Mouse (Mus musculus) neural tube, embryonic 11.5 days (tissue): ENCODE data around the gene Pex26. TPM values are rescaled to one million over a fixed set of nuclear protein-coding genes. Genes with fewer than 3 reads are reported as not detected.

ENCODE experiments used
- ATAC-seq: fragments of 200-750 bp; cut with Nextera tagmentation; 2 replicates; pipeline ENCODE4 v1.8.0; 2017; ENCODE audit warnings: moderate number of reproducible peaks, mild to moderate bottlenecking, moderate TSS enrichment, moderate library complexity; ENCODE audit not compliant: insufficient read depth, low FRiP score, low TSS enrichment
- DNase-seq: peaks from one replicate; pipeline ENCODE4 v3.0.0-alpha.2; 2015; ENCODE audit warnings: low spot score
- H3K27ac ChIP-seq: fragments of 300-500 bp; sonication (generic); 2 replicates; pipeline ENCODE4 v1.5.1; 2014; ENCODE audit warnings: low read depth, mild to moderate bottlenecking, low read length
- H3K27me3 ChIP-seq: fragments of 300-500 bp; sonication (generic); 2 replicates; pipeline ENCODE4 v1.6.1; 2014; ENCODE audit warnings: mild to moderate bottlenecking, low read length, mixed read lengths; ENCODE audit not compliant: control insufficient read depth, insufficient read depth
- H3K36me3 ChIP-seq: fragments of 300-500 bp; sonication (generic); 2 replicates; pipeline ENCODE4 v1.6.1; 2014; ENCODE audit warnings: mild to moderate bottlenecking, low read length, moderate library complexity, mixed read lengths; ENCODE audit not compliant: control insufficient read depth, insufficient read depth
- H3K4me1 ChIP-seq: fragments of 300-500 bp; sonication (generic); 2 replicates; pipeline ENCODE4 v1.6.1; 2014; ENCODE audit warnings: low read length, mixed read lengths; ENCODE audit not compliant: control insufficient read depth, insufficient read depth
- H3K4me2 ChIP-seq: fragments of 300-500 bp; sonication (generic); 2 replicates; pipeline ENCODE4 v1.6.1; 2014; ENCODE audit warnings: low read depth, mild to moderate bottlenecking, moderate library complexity
- H3K4me3 ChIP-seq: fragments of 300-500 bp; sonication (generic); 2 replicates; pipeline ENCODE4 v1.5.1; 2014; ENCODE audit warnings: low read depth, low read length
- H3K9ac ChIP-seq: fragments of 300-500 bp; sonication (generic); 2 replicates; pipeline ENCODE4 v1.6.1; 2014; ENCODE audit warnings: mild to moderate bottlenecking, low read length
- H3K9me3 ChIP-seq: fragments of 300-500 bp; sonication (generic); 2 replicates; pipeline ENCODE4 v1.6.1; 2016; ENCODE audit warnings: low read length; ENCODE audit not compliant: control insufficient read depth
- WGBS: fragments of 180-500 bp; shearing (Covaris S2); extraction: QIAGEN DNeasy Blood & Tissue Kit; methylation state at CpG from one replicate; pipeline ENCODE4 v1.1.7; 2014; 5-methylcytosine and 5-hydroxymethylcytosine counted together
- polyA plus RNA-seq: library from polyadenylated mRNA; unstranded; fragments of >200 nt; fragmentation: Nextera tagmentation; extraction: Ambion mirVana; gene quantifications from 2 replicates; pipeline ENCODE4 v1.2.1, GENCODE M21; 2014

Pex26 gene
- polyA plus RNA-seq, 1 experiment from 2014 or later = 7.1 TPM

DNA sequence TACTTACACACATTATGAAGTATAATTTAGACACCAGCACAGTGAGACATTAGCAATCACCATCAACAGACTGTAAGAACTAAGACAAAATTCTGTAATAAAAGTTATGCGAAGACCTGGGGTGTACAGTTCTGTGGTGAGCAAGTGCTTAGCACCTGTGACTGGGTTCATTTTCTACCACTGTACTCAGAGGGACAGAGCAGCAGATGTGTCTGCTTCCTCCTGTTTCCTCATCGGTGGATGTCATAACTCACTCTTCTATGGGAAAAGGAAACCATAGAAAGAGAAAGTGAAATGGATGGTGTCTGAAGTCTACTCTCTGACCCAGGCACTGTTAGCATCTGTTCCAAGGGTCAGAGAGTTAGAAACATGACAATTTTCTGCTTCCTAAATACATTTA lies 43.3 kb downstream of the Pex26 start:
- Histone ChIP-seq H3K27me3 (no peaks in the 10 kb centered on the region), H3K4me3 (no peak overlapping the region), H3K9me3 (no peaks in the 10 kb centered on the region), H3K4me2 (no peak overlapping the region), H3K36me3 (no peaks in the 10 kb centered on the region), H3K4me1 (no peaks in the 10 kb centered on the region), H3K9ac (no peak overlapping the region), H3K27ac (no peak overlapping the region)
- no peak for DNase-seq
- WGBS = 86% methylated on average over 2 of the region's 2 CpGs
- ATAC-seq = no peak

DNA sequence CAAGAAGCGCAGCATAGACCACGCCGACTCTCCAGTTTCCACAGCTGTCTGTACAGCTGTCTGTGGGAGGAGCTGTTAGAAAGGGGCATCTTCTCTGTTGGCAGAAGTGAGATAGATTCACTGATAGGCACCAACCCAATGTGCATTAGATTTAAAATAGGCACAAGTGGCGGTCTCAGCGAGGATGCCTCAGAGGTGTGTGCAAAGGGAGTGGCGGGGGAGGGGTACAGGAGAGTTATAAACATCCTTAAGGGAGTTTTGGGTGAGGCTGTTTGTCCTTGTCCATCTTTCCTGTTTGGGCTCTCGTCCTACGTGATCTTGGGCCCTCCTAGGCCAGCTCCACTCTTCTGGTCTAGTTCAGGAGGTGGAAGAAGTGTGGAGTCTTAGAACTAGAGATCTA lies 45.0 kb downstream of the Pex26 start:
- no peak overlapping the region for H3K27ac ChIP-seq
- no peak overlapping the region for H3K4me2 ChIP-seq
- no peaks in the 10 kb centered on the region for H3K9me3 ChIP-seq
- H3K9ac ChIP-seq = no peak overlapping the region
- H3K4me3 ChIP-seq = no peak overlapping the region
- no peaks in the 10 kb centered on the region for H3K36me3 ChIP-seq
- ATAC-seq = no peak
- 75% methylated on average over 8 of the region's 8 CpGs for WGBS
- DNase-seq = no peak
- no peaks in the 10 kb centered on the region for H3K27me3 ChIP-seq
- H3K4me1 ChIP-seq = no peaks in the 10 kb centered on the region

DNA sequence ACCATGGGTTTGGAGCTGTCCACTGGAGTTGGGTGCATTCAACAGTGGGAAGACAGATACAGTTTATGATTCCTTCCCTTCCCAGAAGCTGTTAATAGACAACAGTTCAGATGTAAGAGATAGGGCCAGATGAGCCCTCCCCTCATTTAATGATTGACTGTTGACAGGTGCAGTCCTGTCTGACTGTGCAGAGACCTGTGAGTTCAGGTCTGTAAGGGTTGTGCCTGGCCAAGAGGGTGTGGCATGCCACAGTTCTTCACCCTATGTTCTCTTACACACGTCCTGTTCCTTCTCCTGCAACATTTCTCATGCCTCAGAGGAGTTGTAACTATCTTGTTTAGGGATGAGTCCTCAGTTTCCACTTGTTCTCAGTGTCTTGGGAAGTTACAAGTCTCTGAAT lies 49.2 kb downstream of the Pex26 start:
- H3K27ac ChIP-seq = no peak overlapping the region
- no peak overlapping the region for H3K4me2 ChIP-seq
- DNase-seq (no peak), ATAC-seq (no peak)
- no peak overlapping the region for H3K4me3 ChIP-seq
- H3K36me3 ChIP-seq = no peaks in the 10 kb centered on the region
- H3K9me3 ChIP-seq = no peaks in the 10 kb centered on the region
- H3K4me1 ChIP-seq = no peaks in the 10 kb centered on the region
- WGBS = 88% methylated on average over 1 of the region's 1 CpGs
- H3K27me3 ChIP-seq = no peaks in the 10 kb centered on the region
- H3K9ac ChIP-seq = no peak overlapping the region

- WGBS = 98% methylated on average over 2 of the region's 2 CpGs
- Histone ChIP-seq H3K36me3 (no peaks in the 10 kb centered on the region), H3K9ac (no peak overlapping the region), H3K4me3 (no peak overlapping the region), H3K27me3 (no peaks in the 10 kb centered on the region), H3K4me1 (no peaks in the 10 kb centered on the region), H3K27ac (no peak overlapping the region), H3K4me2 (no peak overlapping the region), H3K9me3 (no peaks in the 10 kb centered on the region)
- no peak for ATAC-seq
- DNase-seq = no peak
Observed at GRCm38 (mm10) chr6:121236386-121236785, 52.9 kb downstream of the Pex26 start.

GRCm38 (mm10) chr6:121238209-121238608 lies 54.7 kb downstream of the Pex26 start:
- no peak overlapping the region for H3K4me2 ChIP-seq
- H3K9me3 ChIP-seq = no peaks in the 10 kb centered on the region
- DNase-seq = no peak
- H3K27ac ChIP-seq = no peak overlapping the region
- ATAC-seq = no peak
- no peak overlapping the region for H3K4me3 ChIP-seq
- H3K9ac ChIP-seq = no peak overlapping the region
- 89% methylated on average over 4 of the region's 4 CpGs for whole genome bisulfite sequencing
- no peaks in the 10 kb centered on the region for H3K36me3 ChIP-seq
- no peaks in the 10 kb centered on the region for H3K27me3 ChIP-seq
- H3K4me1 ChIP-seq = no peaks in the 10 kb centered on the region

GRCm38 (mm10) chr6:121241780-121242179 lies 58.3 kb downstream of the Pex26 start:
- H3K4me3 ChIP-seq = no peak overlapping the region
- H3K27me3 ChIP-seq = no peaks in the 10 kb centered on the region
- 0 out of 2 replicates have a peak, but pooled peaks cover 3% of the 10 kb centered on the region for H3K4me1 ChIP-seq
- no peak overlapping the region for H3K27ac ChIP-seq
- DNase-seq = no peak
- no peaks in the 10 kb centered on the region for H3K9me3 ChIP-seq
- no peaks in the 10 kb centered on the region for H3K36me3 ChIP-seq
- WGBS = 90% methylated on average over 2 of the region's 2 CpGs
- H3K9ac ChIP-seq = no peak overlapping the region
- no peak overlapping the region for H3K4me2 ChIP-seq
- no peak for ATAC-seq

- DNase-seq = no peak
- Histone ChIP-seq H3K4me2 (no peak overlapping the region), H3K9me3 (no peaks in the 10 kb centered on the region), H3K27me3 (no peaks in the 10 kb centered on the region), H3K9ac (no peak overlapping the region), H3K36me3 (no peaks in the 10 kb centered on the region), H3K4me1 (0 out of 2 replicates have a peak, but pooled peaks cover 3% of the 10 kb centered on the region), H3K4me3 (no peak overlapping the region), H3K27ac (no peak overlapping the region)
- WGBS = 50% methylated on average over 10 of the region's 10 CpGs
- no peak for ATAC-seq
Observed at GRCm38 (mm10) chr6:121243161-121243560, 59.7 kb downstream of the Pex26 start.

DNA sequence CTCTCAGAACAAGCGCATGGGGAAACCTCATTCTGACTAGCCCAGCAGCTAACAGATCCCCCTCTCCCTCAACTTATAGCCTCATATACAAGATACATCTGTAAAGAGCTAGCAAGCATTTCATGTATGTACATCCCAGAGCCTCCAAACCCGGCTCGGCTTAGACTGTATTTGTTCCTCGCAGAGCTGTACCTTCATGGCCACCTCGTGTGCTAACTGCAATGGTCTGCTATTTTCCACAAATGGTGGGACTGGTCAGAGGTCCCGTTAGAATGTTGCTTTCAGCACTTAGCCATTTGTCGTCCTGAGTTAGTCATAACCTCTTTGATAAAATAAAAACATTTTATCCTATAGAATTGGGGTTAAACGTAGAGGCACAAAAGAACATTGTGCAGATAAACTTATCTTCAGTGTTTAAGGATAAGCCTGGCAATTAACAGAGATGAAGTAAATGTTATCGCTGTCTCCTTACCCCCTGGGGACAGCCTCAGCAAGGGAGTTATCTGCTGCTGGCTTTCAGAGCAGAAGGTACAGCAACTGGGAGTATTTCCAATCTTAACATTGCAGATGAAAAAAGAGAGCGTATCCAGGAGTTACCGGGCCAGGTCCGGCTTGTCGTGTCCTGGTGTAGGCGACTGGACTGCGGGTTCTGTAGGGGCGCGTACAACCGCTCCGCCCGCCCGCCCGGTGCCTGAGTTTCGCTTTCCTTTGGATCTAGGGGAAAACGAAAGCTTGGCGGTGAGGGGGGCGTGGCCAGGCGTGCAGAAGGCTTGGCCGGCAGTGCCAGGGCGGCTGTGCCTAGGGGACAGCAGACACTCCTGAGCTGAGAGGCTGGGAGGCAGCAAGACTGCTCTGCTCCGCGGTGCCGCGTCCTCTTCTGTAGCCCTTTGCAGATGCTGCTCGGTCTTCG lies 61.9 kb downstream of the Pex26 start, which contains the start of gene Usp18:
Usp18 (plus strand) TSS at position 780 of the 910 bp plus-strand sequence.
- no peak within 1 kb of the TSS for H3K27ac ChIP-seq
- H3K4me3 ChIP-seq = peak within 1 kb of the TSS; percentile 56
- 0 out of 2 replicates have a peak, but pooled peaks cover 3% of the 10 kb centered on the region for H3K4me1 ChIP-seq
- no peaks in the 10 kb centered on the region for H3K36me3 ChIP-seq
- no peaks in the 10 kb centered on the region for H3K27me3 ChIP-seq
- 10% methylated on average over 35 of the region's 35 CpGs for WGBS
- no peaks in the 10 kb centered on the region for H3K9me3 ChIP-seq
- DNase-seq = peak; percentile 84
- peak; percentile 87 for ATAC-seq
- H3K4me2 ChIP-seq = peak within 1 kb of the TSS; percentile 60
- peak within 1 kb of the TSS; percentile 57 for H3K9ac ChIP-seq

DNA sequence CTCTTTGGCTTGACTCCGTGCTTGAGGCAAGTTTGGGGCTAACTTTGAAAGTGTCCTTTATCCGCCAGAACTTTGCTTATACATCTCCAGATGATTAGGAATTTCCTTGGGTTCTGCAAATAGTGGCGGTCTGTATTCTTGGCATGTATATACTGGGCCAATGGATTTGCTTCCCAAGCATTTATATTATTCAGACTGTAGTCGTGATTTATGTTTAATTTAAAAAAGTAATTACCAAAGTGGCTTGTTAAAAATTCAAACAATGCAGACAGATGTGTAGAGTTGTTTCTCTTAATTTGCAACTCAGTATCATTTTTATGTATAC lies 62.5 kb downstream of the Pex26 start:
- ATAC-seq = peak; percentile 62
- Histone ChIP-seq H3K4me3 (peak overlapping the region; percentile 56), H3K4me1 (0 out of 2 replicates have a peak, but pooled peaks cover 3% of the 10 kb centered on the region), H3K27ac (no peak overlapping the region), H3K36me3 (no peaks in the 10 kb centered on the region), H3K9me3 (no peaks in the 10 kb centered on the region), H3K9ac (peak overlapping the region; percentile 57), H3K4me2 (peak overlapping the region; percentile 60), H3K27me3 (no peaks in the 10 kb centered on the region)
- WGBS = 23% methylated on average over 4 of the region's 4 CpGs
- DNase-seq = no peak
